Mouse (Mus musculus) neural tube, embryonic 10.5 days (tissue): Measurements from ENCODE around the gene Smim6.

ENCODE experiments used
- DNase-seq: peaks from one replicate; pipeline ENCODE4 v3.0.0-alpha.2; 2017; ENCODE audit warnings: low spot score; ENCODE audit errors: extremely low spot score

Gene Smim6

GRCm38 (mm10) chr11:115900561-115901337, 11.1 kb upstream of the Smim6 start:
- no peak for DNase-seq

- no peak for DNase-seq
Observed at GRCm38 (mm10) chr11:115901338-115902161, 10.3 kb upstream of the Smim6 start.

GRCm38 (mm10) chr11:115902177-115902576, 9.6 kb upstream of the Smim6 start:
- DNase-seq, result no peak

- no peak for DNase-seq
Observed at GRCm38 (mm10) chr11:115902831-115903230, 9.0 kb upstream of the Smim6 start.

- no peak for DNase-seq
Observed at GRCm38 (mm10) chr11:115903384-115904230, 8.2 kb upstream of the Smim6 start.

- DNase-seq, result no peak
Observed at GRCm38 (mm10) chr11:115904231-115904955, 7.4 kb upstream of the Smim6 start.

GRCm38 (mm10) chr11:115904956-115905790, 6.6 kb upstream of the Smim6 start:
- DNase-seq, result no peak

- no peak for DNase-seq
Observed at GRCm38 (mm10) chr11:115906116-115906515, 5.7 kb upstream of the Smim6 start.

GRCm38 (mm10) chr11:115906521-115906920, 5.3 kb upstream of the Smim6 start:
- no peak for DNase-seq

GRCm38 (mm10) chr11:115911134-115911561, 669 bp upstream of the Smim6 start:
- DNase-seq, result no peak

GRCm38 (mm10) chr11:115916579-115916978, 4.8 kb downstream of the Smim6 start:
- DNase-seq, result no peak

- DNase-seq, result no peak
Observed at GRCm38 (mm10) chr11:115918637-115919036, 6.8 kb downstream of the Smim6 start.

- no peak for DNase-seq
Observed at GRCm38 (mm10) chr11:115919073-115919472, 7.3 kb downstream of the Smim6 start.

GRCm38 (mm10) chr11:115920110-115920818, 8.4 kb downstream of the Smim6 start:
- DNase-seq, result no peak

GRCm38 (mm10) chr11:115921986-115922385, 10.2 kb downstream of the Smim6 start:
- DNase-seq, result no peak

- DNase-seq, result no peak
Observed at GRCm38 (mm10) chr11:115929031-115929430, 17.2 kb downstream of the Smim6 start.

- no peak for DNase-seq
Observed at GRCm38 (mm10) chr11:115929818-115930217, 18.0 kb downstream of the Smim6 start.

GRCm38 (mm10) chr11:115931235-115931634, 19.4 kb downstream of the Smim6 start:
- no peak for DNase-seq

GRCm38 (mm10) chr11:115933108-115933746, 21.4 kb downstream of the Smim6 start, which contains the start of the genes Sap30bp and Recql5:
Gene Sap30bp, plus strand, starts transcription at chr11:115933282.
Gene Recql5, minus strand, starts transcription at chr11:115933477.
- peak; percentile 99 for DNase-seq
